17 mouse cellular contexts compared by ENCODE assay signal in genomic region chr12:117077664-117078063, GRCm38 (mm10).
DNase-seq lines count a peak whose midpoint lies in the region; ATAC-seq lines count a peak whose summit lies in the region.
"Had no signal": no experiment of that assay in that cellular context is flagged by ENCODE, and none has a peak within 500 bp of the region (broad histone marks: within the 10 kb centered on the region; RNA-seq: fewer than 3 reads in every experiment).

No protein-coding gene starts in this region.

- peak; percentile 71; the same call in 1 of the 2 replicates for ATAC-seq in monocyte, adult 5-6 weeks (replicated peaks; ENCODE audit: insufficient number of reproducible peaks, low FRiP score, low TSS enrichment, poor library complexity, severe bottlenecking)
- ATAC-seq: forebrain, embryonic 13.5 days had no signal

- DNase-seq in heart, adult 11 months: peak; percentile 51
- DNase-seq in heart, postnatal 10 days: no peak
- DNase-seq in A20 (ENCODE audit: low read depth, low spot score): peak; percentile 87
- DNase-seq in c-Kit-positive CD71-negative TER-119-negative erythroid progenitor cells, embryonic 14.5 days (ENCODE audit: low read depth): peak; percentile 13
- DNase-seq in left cerebral cortex, postnatal 14 days (ENCODE audit: low spot score in 2 of 2): no peak
- DNase-seq in embryo, embryonic 11 days: no peak
- DNase-seq in testis, postnatal 14 days (ENCODE audit: low spot score): no peak
- DNase-seq: adrenal gland, adult 2 months; cerebellum, adult 11-12 months; cerebellum, postnatal 14 days; gastrocnemius, postnatal 14 days; heart, postnatal 14 days; kidney, adult 8-10 months; liver, embryonic 13.5 days; thymus, adult 18-20 months had no signal

- intact Hi-C loops in heart, postnatal 10 days (cut with DNase I): no loop called here
- intact Hi-C loops in left cerebral cortex, postnatal 14 days (cut with DNase I): no loop called here

Comparison
In these comparisons a context has a peak if more than half of its experiments do, and no peak if none do; other contexts are left out.
1. DNase-seq: peak in heart, adult 11 months (single experiment), A20 (single experiment) and c-Kit-positive CD71-negative TER-119-negative erythroid progenitor cells, embryonic 14.5 days (single experiment); none in heart, postnatal 10 days (0 of 2), left cerebral cortex, postnatal 14 days (0 of 2), embryo, embryonic 11 days (single experiment) and testis, postnatal 14 days (single experiment).